Mouse (Mus musculus) thymus, postnatal 14 days (tissue): ENCODE data around the gene Src.
"Not testable (repeated sequence)": the region's sequence is repeated elsewhere in the genome, so short reads cannot be mapped to it uniquely, and the experiment has no call there.

Source experiments
- DNase-seq: peaks from one replicate; pipeline ENCODE4 v3.0.0; 2021

Src gene

DNA sequence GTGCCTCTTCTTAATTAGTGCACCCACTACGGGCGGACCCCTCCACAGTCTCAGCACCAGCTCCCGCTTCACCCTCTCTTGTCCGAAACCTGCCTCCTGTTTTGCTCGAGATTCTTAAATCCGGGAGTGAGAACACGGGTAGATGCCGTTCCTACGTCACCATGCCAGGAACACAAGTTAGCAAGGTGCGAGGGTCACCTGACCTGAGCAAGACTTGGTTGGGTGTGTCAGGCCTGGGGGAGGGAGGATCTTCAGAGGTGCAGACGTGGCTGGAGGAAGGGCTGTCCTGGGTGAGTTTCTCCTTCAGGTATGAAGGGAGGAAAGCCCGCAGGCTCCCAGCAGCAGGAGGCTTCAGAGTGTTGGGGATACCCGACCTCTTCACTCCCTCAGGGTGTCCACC, at the start of gene Src:
Gene Src, plus strand, starts transcription at position 239 of the 400 bp plus-strand sequence.
- DNase-seq, result no peak

DNA sequence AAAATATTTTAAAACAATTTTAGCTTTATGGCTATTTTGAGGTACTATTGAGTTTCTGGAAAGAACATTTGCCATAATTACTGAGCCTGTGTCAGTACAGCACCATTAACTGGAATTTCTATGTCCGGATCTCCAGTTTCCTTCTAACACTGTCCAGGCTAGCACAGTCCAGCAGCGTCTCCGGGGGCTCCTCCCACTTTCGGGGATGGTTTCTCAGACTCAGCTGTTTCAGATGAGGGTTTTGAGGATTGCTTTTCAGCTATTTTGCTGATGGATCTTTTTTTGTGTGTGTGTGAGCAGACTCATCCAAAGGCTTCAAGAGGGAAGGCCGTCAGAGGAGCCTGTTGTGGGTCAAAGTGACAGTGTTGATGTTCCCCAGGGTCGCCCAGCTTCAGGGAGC, 46.5 kb upstream of the Src start:
- DNase-seq, result no peak

DNA sequence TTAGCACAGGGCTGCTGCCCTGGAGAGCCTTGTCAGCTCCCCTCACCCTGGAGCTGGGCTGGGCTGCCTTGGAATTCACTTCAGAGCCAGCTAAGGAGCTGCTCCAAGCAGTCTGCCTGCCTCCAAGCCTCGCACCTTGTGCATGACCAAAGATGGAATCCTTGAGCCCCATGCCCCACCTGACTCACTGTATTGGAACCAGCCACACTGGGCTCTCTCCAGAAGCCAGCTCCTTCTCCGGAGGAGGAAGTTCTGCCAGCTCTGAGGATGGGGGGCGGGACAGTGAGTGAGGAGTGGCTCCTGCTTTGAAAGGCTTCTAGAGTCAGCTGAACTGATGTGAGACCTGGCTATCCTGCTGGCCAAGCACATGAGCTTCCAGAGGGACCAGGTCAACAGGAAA, 44.6 kb upstream of the Src start:
- no peak for DNase-seq

DNA sequence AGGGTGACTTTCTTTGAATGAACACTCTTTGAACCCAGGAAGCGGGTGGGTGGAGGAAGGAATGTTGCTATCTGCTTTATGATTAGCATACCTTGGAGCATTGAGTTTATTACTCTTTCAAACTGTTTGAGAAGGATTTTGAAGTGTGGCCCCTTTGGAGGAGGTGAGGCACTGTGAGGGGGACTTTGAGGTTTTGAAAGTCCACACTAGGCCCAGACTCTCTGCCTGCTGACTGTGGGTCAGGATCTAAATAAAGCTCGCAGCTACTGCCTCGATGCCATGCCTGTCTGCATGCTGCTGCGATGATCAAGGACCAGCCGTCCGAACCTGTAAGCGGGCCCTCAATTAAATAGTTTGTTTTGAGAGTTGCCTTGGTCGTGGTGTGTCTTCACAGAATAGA, 43.2 kb upstream of the Src start:
- DNase-seq, result no peak

GRCm38 (mm10) chr2:157375794-157376757, 42.2 kb upstream of the Src start:
- no peak for DNase-seq

DNA sequence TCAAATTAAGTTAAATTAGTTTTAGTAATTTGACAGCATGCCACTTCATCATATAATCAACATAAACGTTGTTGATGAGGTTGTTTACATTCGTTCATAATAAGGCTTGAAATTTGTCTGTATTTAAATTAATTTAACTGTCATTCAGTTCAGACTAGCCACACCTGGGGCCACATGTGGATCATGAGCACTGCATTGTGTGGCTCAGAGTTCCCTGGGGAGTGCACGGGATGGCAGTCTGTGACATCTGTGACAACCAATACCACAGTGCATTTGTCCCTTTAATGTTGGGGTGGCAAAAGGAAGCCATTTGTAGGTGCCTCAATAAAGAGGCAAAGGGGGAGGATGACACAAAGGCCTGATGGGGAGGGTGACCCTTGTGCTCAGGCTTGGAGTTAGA, 41.2 kb upstream of the Src start:
- DNase-seq, result no peak

DNA sequence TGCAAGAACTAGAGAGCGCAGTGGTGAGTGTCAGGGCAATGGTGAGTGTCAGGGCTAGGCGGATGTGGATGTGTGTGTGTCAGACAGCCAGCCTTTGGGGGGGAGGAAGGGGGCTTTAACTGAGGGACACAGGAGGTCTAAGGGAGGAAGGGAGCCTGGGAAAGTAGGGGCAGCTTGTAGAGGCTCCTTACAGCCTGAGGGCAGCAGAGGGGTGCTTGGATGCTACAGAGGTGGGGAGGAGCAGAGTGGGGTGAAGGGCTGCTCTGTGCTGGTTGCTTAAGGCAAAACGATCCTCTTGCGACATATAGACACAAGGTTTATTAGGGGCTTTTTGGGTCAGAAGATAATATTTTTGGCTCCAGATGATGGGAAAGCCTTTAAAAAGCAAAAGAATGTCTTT, 33.4 kb upstream of the Src start:
- no peak for DNase-seq

DNA sequence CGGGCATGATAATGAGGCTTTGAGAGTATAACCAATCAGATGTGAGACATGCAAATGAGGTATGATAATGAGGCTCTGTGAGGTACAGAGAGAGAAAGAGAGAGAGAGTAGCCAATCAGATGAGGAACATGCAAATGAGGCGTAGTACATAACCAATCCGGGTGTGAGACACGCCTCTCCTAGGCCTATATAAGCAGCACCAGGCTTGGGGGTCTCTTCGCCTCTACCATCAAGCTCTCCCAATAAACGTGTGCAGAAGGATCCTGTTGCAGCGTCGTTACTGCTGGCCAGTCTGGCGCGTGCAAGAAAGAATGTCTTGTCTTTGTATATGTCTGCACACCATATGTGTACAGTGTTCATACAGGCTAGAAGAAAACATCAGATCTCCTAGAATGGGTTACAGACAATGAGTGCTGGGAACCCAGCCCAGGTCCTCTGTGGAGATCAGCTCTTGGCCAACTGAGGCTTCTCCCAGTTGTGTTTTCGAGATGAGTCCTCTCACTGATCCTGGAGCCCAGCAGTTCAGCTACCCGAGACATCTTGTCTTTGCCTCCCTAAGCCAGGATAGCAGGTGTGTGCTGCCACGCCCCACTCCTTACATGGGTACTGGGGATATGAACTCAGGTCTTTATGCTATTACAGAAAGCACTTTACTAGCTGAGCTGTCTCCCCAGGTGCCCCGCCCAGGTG, 29.2 kb upstream of the Src start:
- DNase-seq, result not testable (repeated sequence)

- DNase-seq, result no peak
Observed at GRCm38 (mm10) chr2:157389591-157389921, 28.7 kb upstream of the Src start.

GRCm38 (mm10) chr2:157392331-157392730, 25.9 kb upstream of the Src start:
- no peak for DNase-seq

DNA sequence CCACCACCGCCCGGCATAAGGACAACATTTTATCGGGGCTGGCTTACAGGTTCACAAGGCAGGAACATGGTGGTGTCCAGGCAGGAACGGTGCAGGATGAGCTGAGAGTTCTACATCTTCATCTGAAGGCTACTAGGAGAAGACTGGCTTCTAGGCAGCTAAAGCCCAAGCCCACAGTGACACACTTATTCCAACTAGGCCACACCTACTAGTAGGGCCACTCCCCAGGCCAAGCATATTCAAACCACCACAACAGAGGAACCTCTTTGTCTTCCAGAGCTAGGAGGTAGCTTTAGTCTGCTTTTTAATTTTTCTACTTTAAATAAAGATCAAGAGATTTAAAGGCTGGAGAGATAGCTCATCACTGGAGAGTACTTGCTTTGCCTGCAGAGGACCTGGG, 24.7 kb upstream of the Src start:
- DNase-seq, result no peak

DNA sequence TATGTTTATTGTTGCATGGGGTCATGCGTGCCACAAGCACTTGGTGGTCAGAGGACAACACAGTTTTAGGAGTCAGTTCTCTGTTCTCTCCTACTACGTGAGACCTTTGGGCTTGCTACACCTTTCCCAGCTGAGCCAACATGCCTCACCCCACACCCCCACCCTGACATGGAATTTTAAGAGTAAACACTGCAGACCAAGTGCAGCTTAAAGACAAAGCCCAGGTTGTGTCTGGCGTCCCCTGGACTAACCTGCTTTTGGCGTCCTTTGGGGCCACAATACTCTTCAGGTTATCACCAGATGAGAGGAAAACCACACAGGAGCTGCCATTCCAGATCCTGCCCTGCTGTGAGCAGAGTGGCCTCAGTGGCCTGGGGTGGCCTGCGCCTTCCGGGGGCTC, 23.4 kb upstream of the Src start:
- no peak for DNase-seq

- peak; percentile 13 for DNase-seq
Observed at GRCm38 (mm10) chr2:157395371-157395770, 22.9 kb upstream of the Src start.

- DNase-seq, result peak; percentile 45
Observed at GRCm38 (mm10) chr2:157395960-157396359, 22.3 kb upstream of the Src start.

DNA sequence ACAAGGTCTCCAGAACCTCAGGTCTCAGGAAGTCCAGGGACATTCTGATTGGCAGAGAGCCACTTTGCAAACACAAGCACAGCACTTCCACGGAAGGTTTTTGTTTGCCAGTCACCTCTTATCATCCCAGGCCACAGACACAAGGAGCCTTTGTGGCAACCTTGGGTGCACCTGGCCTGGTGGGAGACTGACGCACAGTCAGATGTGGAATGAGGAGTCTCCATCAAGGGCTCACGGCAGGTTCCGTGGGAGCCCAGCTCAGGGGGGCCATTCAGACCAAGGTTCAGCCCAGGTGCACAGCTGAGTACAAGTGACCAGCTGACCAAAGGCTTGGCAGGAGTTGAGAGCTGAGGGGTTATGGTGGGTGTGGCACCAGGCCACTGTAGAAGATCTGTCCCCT, 20.9 kb upstream of the Src start:
- no peak for DNase-seq

DNA sequence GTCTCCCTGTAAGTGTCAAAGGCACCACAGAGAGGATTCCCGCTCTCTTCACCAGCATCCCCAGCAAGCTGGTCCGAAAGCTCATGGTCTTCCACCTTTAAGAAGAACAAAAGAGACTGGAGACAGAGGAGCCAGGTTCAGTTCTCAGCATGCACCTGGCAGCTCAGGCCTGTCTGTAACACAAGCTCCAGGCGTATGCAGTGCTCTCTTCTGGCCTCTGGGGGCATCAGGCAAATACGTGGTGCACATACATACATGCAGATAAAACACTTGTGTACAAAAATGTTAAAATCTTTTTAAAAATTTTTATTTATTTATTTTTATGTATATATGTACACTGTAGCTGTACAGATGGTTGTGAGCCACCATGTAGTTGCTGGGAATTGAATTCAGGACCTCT, 19.7 kb upstream of the Src start:
- no peak for DNase-seq

DNA sequence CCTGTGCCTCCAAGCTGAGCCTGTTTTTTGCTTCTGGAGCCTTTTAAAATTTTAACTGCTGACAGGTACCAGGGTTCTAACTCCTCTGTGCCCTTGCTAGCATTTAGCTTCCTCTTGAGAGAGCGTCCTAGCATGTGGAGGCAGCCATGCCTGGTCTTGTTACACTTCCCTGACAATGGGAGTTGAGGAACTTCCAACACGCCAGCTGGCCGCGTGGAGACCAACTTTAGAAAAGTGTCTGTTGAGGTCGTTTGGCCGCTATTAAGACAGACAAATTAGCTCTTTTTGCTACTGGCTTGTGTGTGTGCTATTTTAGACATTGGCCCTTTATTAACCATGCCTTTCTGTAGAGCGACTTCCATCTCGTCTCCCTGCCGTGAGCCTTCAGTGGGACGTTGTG, 18.4 kb upstream of the Src start:
- no peak for DNase-seq

GRCm38 (mm10) chr2:157400491-157400890, 17.8 kb upstream of the Src start:
- DNase-seq, result no peak

DNA sequence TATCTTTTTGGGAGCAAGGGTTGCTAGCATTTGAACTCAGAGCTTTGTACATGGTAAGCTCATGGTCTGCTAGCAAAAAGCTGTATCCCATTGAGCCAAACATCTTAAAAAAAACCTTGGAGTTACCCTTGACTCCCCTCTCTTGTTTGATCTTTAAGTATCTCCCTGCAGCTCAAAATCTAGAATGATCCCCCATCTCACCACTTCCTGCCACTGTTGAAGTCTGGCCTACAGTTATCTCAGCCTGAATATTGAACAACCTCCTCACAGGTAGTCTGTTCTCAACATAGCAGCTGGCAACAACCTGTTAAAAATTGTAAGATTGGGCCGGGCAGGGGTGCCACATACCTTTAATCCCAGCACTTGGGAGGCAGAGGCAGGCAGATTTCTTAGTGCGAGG, 17.0 kb upstream of the Src start:
- no peak for DNase-seq

- no peak for DNase-seq
Observed at GRCm38 (mm10) chr2:157407596-157407995, 10.6 kb upstream of the Src start.

DNA sequence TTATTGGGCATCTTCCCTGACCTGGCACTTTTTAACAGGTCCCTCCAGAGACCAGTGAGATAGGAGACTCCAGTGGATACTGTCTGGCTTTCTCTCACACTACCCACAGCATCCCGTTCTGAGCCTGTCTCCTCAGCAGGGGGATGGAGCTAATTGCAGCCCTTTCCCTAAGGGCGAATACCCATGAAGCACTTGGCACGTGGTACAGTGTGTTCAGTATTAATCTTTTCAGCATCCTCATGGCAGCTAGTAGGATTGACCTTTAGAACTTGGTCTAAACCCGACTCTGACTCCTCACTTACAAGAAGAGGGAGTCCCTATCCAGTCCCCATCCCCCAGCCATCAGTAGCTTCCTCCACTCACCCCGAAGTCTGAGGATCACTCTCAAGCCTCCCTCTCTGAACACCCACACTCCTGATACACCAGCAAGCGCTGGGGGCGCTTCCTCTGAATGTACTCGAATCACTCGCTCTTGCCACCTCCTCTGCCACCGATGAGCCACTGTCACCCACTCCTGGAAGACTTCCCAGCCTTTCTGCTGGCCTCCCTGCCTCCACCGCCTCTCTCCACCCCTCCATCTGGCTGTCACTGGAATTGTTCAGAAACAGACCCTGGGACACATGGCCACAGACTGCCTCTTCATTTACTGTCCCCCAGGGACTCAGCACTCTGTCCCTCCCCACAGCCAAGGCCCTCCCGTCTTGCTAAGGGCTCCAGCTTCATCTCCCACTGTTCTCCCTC, 8.3 kb upstream of the Src start:
- DNase-seq, result no peak

GRCm38 (mm10) chr2:157411151-157411693, 7.0 kb upstream of the Src start:
- DNase-seq, result no peak

DNA sequence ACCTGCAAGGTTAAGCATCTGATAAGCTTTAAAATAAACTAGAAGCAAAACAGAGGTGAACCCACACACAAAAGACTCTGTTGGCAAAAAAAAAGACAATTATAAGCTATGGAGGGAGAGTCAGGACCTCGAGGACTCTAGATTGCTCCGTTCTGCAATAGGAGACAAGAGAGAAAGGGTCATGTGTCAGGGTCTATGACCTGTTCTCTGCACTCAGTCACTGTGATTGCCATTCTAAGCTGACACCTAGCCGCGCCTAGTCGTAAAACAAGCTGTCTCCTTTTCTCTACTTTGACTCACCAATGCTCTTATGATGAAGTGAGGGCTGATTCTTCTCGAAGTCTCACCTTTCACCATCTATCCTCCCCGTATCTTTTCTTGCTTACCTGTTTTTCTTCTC, 5.7 kb upstream of the Src start:
- no peak for DNase-seq
